Mouse (Mus musculus): Measurements from ENCODE around the gene Nisch.

Nisch gene

DNA sequence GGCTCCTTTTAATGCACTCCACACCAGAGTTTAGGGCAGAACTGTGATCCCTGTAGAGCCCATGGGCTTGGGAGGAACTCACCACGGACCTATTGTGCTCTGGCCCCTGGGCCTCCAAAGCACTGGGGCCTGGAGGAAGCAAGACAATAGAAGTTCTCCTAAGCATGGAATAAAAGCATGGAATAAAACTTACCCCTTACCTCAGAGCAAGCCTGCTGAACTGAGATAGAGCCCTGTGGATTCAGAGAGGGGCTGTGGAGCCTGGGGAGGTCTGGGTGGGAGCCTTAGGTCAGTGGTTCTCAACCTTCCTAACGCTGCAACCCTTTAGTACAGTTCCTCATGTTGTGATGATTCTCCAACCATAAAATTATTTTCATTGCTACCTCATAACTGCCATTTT is at the start of gene Nisch:
TSS of gene Nisch (minus strand) at position 101 of the 400 bp plus-strand sequence.
- no peak for DNase-seq (ENCODE audit: extremely low read depth, low read depth, low spot score)

DNA sequence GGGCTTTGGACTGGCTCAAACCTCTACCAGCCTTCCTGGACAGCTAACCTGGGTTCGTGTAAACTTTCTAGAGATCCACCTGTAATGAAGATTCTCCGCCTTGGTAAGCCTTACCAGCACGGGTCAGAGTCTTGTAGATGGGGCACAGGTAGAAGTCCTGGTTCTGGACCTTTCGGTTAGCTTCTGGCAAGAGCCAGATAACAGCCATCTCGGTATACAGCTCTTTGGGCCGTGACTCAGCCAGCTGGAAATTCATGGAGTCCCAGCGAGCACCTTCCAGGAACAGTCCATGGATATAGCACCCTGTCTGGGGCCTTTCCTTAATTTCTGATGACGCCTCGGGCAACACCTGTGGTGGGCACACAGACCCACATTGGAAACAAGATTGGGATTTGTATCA is 44.2 kb upstream of the Nisch start:
- DNase-seq (ENCODE audit: extremely low read depth, low read depth, low spot score), result no peak

DNA sequence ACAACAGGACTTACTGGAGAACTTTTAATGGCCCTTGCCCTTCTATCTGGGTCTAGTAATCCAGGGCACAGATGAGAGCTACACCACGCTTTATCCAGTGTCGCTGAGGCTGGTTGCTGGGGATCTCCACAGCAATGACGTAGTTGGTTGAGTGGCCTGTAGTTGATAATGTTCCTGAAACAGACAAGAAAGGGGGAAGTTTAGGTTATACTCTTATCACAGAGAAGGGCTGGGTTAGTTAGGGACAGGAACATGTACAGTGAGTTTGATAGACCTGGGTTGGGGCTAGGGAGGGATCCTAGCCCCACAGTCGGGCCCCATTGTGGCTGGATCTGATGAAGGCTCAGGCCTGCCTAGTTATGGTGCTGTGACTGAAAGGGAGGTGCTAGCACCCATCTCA is 43.6 kb upstream of the Nisch start:
- no peak for DNase-seq (ENCODE audit: extremely low read depth, low read depth, low spot score)

- no peak for DNase-seq (ENCODE audit: extremely low read depth, low read depth, low spot score)
These were observed 41.8 kb upstream of the Nisch start for GRCm38 (mm10) chr14:31258476-31259050.

- no peak for DNase-seq (ENCODE audit: extremely low read depth, low read depth, low spot score)
These were observed 35.3 kb upstream of the Nisch start for GRCm38 (mm10) chr14:31252091-31252490.

DNA sequence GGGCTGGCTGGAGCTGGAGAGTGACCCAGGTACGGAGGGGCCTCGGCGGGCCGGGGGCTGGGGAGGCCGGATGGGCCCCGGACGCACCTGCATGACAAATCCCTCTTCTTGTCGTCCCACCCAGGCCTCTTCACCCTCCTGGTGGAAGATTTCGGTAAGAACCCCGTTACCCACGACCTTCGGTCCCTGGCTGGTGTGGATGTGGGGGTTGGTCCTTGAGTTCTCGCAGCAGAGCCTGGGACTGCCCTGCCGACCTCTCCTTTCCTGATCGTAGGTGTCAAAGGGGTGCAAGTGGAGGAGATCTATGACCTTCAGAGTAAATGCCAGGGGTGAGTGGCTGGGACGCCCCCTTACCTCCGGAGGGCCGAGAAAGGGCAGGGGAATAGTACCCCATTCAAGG is 34.9 kb upstream of the Nisch start:
- no peak for DNase-seq (ENCODE audit: extremely low read depth, low read depth, low spot score)

DNA sequence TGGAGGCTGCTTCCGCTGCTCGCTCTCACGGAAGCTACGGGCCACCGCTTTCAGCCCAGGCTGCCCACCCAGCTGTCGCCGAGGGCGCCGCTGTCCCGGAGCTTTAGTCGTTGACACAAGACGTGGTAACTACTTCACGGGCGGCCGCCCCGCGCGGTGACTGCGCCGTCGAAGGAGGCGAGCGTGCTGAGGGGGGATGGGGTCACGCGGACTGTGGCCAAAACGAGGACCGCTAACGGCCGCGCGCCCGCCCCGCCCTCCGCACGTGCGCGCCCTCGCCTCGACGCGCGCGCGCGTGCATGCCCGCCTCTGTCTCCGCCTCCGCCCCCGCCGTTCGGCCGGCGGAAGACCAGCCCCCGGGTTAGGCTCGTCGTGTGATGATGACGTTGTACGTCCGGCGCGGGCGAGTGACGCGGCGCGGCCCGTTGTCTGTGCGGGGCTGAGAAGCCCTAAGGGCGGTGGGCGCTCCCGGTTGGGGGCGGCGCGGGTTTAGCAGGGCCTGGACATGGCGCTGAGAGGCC is 34.4 kb upstream of the Nisch start, which contains the start of the genes Phf7 and Bap1:
TSS of gene Phf7 (minus strand) at position 234 of the 521 bp plus-strand sequence.
TSS of gene Bap1 (plus strand) at position 367 of the 521 bp plus-strand sequence.
- no peak for DNase-seq (ENCODE audit: extremely low read depth, low read depth, low spot score)

DNA sequence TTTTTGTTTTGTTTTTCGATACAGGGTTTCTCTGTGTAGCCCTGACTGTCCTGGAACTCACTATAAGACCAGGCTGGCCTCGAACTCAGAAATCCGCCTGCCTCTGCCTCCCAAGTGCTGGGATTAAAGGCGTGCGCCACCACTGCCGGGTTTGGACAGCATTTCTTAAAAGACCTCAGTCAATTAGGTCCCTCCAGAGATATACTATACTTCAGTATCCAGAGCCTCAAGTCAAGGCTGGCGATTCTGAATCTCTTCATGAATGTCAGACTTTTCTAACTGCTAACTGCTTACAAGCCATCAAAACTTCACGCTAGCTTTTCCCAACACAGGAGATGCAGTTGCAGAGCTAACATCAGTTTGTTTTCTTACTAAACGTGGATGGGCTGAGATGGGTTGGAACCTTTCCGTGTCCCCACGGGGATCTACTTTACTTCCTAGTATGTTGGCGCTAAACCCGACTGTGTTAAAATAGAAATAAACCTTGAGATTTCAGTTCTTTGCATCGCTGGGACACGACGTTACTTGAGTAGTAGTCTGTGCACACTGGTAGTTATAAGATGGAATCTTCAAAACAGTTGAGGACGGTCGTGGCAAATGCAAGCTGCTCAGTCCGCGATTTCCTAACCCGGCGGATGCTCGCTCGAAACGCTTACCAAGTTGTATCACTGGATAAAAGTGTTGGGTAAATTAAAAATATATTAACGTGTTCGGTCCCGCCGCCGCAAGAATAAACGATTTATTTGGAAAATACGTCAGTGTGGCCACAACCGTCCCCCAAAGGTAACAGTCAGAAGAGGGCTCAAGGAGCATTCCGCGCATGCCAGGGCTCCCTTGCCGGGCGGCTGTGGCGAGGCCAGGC is 33.7 kb upstream of the Nisch start:
- DNase-seq (ENCODE audit: extremely low read depth, low read depth, low spot score), result no peak

- no peak for DNase-seq (ENCODE audit: extremely low read depth, low read depth, low spot score)
These were observed 31.6 kb upstream of the Nisch start for GRCm38 (mm10) chr14:31248396-31248795.

- DNase-seq (ENCODE audit: extremely low read depth, low read depth, low spot score), result no peak
These were observed 29.2 kb upstream of the Nisch start for GRCm38 (mm10) chr14:31245946-31246345.

DNA sequence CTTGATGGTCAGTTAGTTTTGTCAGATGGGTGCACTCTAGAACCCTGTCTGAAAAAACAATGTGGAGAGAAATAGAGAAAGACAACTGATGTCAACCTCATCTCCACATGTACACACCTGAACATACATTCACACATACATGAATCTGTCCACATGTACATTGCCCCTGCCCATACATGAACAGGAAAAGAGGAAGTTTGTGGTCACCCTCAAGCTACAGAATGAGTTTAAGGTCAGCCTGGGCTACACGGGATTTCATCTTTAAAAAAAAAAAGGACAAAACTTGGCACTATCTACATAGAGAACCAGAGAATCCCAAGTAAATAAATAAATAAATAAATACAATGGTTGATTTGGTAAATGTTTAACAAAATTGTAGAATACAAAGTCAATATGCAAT is 28.0 kb upstream of the Nisch start:
- DNase-seq (ENCODE audit: extremely low read depth, low read depth, low spot score), result no peak

GRCm38 (mm10) chr14:31240528-31240927 is 23.8 kb upstream of the Nisch start:
- DNase-seq (ENCODE audit: extremely low read depth, low read depth, low spot score), result no peak

- DNase-seq (ENCODE audit: extremely low read depth, low read depth, low spot score), result no peak
These were observed 20.5 kb upstream of the Nisch start for GRCm38 (mm10) chr14:31237101-31237882.

- DNase-seq (ENCODE audit: extremely low read depth, low read depth, low spot score), result no peak
These were observed 17.3 kb upstream of the Nisch start for GRCm38 (mm10) chr14:31233996-31234591.

DNA sequence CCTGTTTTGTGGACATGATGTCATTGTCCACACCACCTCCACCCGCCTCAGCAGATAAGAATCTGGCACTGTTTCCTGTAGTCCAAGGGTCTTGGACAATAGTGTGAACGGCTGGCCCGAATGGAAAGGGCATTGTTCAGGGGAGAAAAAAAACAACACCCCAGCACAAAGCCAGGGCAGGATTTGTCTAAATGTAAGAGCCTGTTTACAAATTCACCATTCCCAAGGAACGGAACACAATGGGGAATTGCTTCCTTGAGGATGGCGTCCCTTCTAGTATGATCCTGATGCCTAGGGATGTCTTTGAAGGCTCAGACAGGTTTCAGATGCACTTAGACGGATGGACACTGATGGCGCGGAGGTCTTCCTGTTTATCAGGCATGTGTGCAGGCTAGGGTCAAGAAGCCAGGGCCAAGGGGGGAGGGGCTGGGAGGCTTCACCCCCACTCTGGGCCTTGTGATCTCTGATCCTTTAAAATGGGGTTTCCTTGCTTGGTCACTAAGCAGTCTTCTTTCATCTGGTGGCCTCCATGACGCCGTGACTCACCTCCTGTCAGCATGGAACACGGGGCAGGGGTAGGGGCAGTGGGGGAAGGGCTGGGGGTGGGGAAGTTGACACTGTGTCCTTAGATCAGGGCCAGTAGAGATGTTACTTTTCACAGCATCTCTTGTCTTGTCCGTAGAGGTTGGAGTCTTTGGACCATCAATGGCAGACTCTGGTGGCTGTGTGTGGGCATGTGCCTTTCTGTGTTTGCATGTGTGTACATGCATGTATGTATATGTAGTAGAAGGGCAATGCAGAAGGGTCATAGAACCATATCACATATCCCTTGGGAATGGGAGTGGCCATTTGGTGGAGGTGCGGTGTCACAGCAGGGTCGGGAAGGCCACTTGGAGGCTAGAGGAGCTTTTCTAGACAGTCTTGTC is 16.6 kb upstream of the Nisch start:
- no peak for DNase-seq (ENCODE audit: extremely low read depth, low read depth, low spot score)

DNA sequence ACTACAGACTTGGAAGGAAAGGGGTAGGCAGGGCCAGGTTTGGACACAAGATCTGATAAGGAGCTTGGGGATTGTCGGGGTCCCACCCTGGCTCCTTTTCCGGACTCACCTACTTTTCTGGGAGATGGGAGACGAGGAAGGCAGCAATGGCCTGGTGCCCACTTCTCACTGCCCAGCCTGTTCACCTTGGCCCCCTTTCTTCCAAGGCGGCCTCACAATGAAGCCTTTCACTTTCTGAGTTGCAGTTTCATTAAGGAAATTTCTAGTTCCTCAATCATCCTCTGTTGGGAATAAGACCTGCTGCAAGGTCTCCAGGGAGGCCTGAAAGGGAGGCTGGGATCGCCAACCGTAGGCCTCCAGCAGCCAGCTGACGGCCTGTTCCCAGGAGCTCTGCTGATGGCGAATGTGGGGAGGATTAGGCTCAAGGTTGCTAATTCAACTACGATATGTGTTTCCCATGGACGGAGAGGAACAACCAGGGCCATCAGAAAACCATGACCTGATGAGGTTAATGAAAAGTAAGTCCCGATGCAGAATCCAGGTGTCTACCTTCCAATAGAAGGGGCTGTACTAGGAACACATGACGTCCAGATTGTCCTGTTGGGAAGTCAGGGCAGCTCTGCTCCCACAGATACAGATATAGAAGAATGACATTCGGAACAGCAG is 15.8 kb upstream of the Nisch start:
- no peak for DNase-seq (ENCODE audit: extremely low read depth, low read depth, low spot score)

GRCm38 (mm10) chr14:31230442-31230841 is 13.7 kb upstream of the Nisch start:
- DNase-seq (ENCODE audit: extremely low read depth, low read depth, low spot score), result no peak

- no peak for DNase-seq (ENCODE audit: extremely low read depth, low read depth, low spot score)
These were observed 11.5 kb upstream of the Nisch start for GRCm38 (mm10) chr14:31228234-31228633.

- no peak for DNase-seq (ENCODE audit: extremely low read depth, low read depth, low spot score)
These were observed 10.2 kb upstream of the Nisch start for GRCm38 (mm10) chr14:31226978-31227377.

Data from fat pad, adult 2 months (tissue).